Mouse (Mus musculus): Measurements from ENCODE around the gene Galnt7. TPM values are rescaled to one million over a fixed set of nuclear protein-coding genes. Genes with fewer than 3 reads are reported as not detected.

Galnt7 gene
- total and polyA plus RNA-seq, 3 experiments, result 26.7 to 33.5 (median 32.7) TPM

GRCm38 (mm10) chr8:57547581-57547980 lies 105.3 kb downstream of the Galnt7 start:
- Histone ChIP-seq H3K4me3 (replicated peaks in 1 of 3; ENCODE audit: low read depth in 2 of 3, low read length in 2 of 3, poor library complexity in 1 of 3) (no peak overlapping the region), H3K4me1 (ENCODE audit: control insufficient read depth in 1 of 2, insufficient read depth in 2 of 2) (peaks cover 0 to 9% of the 10 kb centered on the region in 2 experiments; a peak in 2 of 4 replicates), H3K27me3 (replicated peaks) (no peaks in the 10 kb centered on the region), H3K9me3 (replicated peaks; ENCODE audit: low read length) (no peaks in the 10 kb centered on the region), H3K79me2 (replicated peaks; ENCODE audit: control insufficient read depth, extremely low read depth, insufficient read depth, poor library complexity, severe bottlenecking) (0 out of 2 replicates have a peak, but pooled peaks cover 2% of the 10 kb centered on the region), H3K4me2 (ENCODE audit: insufficient read depth, low read depth, poor library complexity, severe bottlenecking) (no peak overlapping the region), H3K9ac (ENCODE audit: insufficient read depth, low read depth) (no peak overlapping the region), H3K27ac (ENCODE audit: insufficient read depth, low read depth) (no peak overlapping the region), H3K36me3 (replicated peaks in 1 of 2; ENCODE audit: control insufficient read depth in 1 of 2, insufficient read depth in 1 of 2, low read length in 1 of 2) (peaks cover 6 to 56% of the 10 kb centered on the region in 2 experiments)
- DNase-seq (ENCODE audit: extremely low read depth), result no peak
- dilution Hi-C loops (cut with MboI; ENCODE audit: extremely low pct_ligation_motif_present, extremely low pct_unique_long_range_greater_than_20kb, low sequenced_read_pairs), result no loop called here
- TF ChIP-seq CHD2 (IDR thresholded peaks at IDR 0.05; ENCODE audit: low read length) (no peak), ZNF384 (IDR thresholded peaks at IDR 0.05; ENCODE audit: low read depth, low read length) (no peak), IRF4 (IDR thresholded peaks at IDR 0.05; ENCODE audit: low read depth, low read length) (no peak), USF2 (conservative IDR thresholded peaks at IDR 0.05; ENCODE audit: low read depth, low read length) (no peak), MAZ (IDR thresholded peaks at IDR 0.05; ENCODE audit: low read depth, low read length) (no peak), HCFC1 (IDR thresholded peaks at IDR 0.05; ENCODE audit: low read depth, low read length) (no peak), ZKSCAN1 (IDR thresholded peaks at IDR 0.05; ENCODE audit: borderline replicate concordance, low read depth, low read length) (no peak), MAX (IDR thresholded peaks at IDR 0.05; ENCODE audit: low read length) (no peak), SMC3 (IDR thresholded peaks at IDR 0.05; ENCODE audit: low read depth, low read length) (no peak), E2F4 (IDR thresholded peaks at IDR 0.05; ENCODE audit: insufficient replicate concordance, low read depth, low read length) (no peak), USF1 (IDR thresholded peaks at IDR 0.05; ENCODE audit: low read depth, low read length) (no peak), ZMIZ1 (IDR thresholded peaks at IDR 0.05; ENCODE audit: low read depth, low read length) (no peak), CTCF (conservative IDR thresholded peaks at IDR 0.05 in 1 of 2, IDR thresholded peaks at IDR 0.05 in 1 of 2; ENCODE audit: low read depth in 2 of 2, low read length in 2 of 2) (no peak)
- in situ Hi-C loops (cut with MboI; ENCODE audit: low pct_ligation_motif_present, low pct_unique_long_range_greater_than_20kb, low sequenced_read_pairs), result no loop called here

GRCm38 (mm10) chr8:57546834-57547233 lies 106.0 kb downstream of the Galnt7 start:
- in situ Hi-C loops (cut with MboI; ENCODE audit: low pct_ligation_motif_present, low pct_unique_long_range_greater_than_20kb, low sequenced_read_pairs) (no loop called here), dilution Hi-C loops (cut with MboI; ENCODE audit: extremely low pct_ligation_motif_present, extremely low pct_unique_long_range_greater_than_20kb, low sequenced_read_pairs) (no loop called here)
- no peak for DNase-seq (ENCODE audit: extremely low read depth)
- no peak for TF ChIP-seq ZNF384 (IDR thresholded peaks at IDR 0.05; ENCODE audit: low read depth, low read length)
- TF ChIP-seq UBTF (IDR thresholded peaks at IDR 0.05; ENCODE audit: low read depth, low read length), result no peak
- TF ChIP-seq SIN3A (IDR thresholded peaks at IDR 0.05; ENCODE audit: low read length), result no peak
- no peaks in the 10 kb centered on the region for H3K9me3 ChIP-seq (replicated peaks; ENCODE audit: low read length)
- H3K4me2 ChIP-seq (ENCODE audit: insufficient read depth, low read depth, poor library complexity, severe bottlenecking), result no peak overlapping the region
- no peak overlapping the region for H3K4me3 ChIP-seq (replicated peaks in 1 of 3; ENCODE audit: low read depth in 2 of 3, low read length in 2 of 3, poor library complexity in 1 of 3)
- peaks cover 6 to 58% of the 10 kb centered on the region in 2 experiments for H3K36me3 ChIP-seq (replicated peaks in 1 of 2; ENCODE audit: control insufficient read depth in 1 of 2, insufficient read depth in 1 of 2, low read length in 1 of 2)
- no peaks in the 10 kb centered on the region for H3K27me3 ChIP-seq (replicated peaks)
- H3K79me2 ChIP-seq (replicated peaks; ENCODE audit: control insufficient read depth, extremely low read depth, insufficient read depth, poor library complexity, severe bottlenecking), result 0 out of 2 replicates have a peak, but pooled peaks cover 2% of the 10 kb centered on the region
- no peak overlapping the region for H3K27ac ChIP-seq (ENCODE audit: insufficient read depth, low read depth)
- H3K4me1 ChIP-seq (ENCODE audit: control insufficient read depth in 1 of 2, insufficient read depth in 2 of 2), result peaks cover 0 to 16% of the 10 kb centered on the region in 2 experiments; a peak in 2 of 4 replicates
- no peak overlapping the region for H3K9ac ChIP-seq (ENCODE audit: insufficient read depth, low read depth)

All from CH12.LX (cell line).